Mouse (Mus musculus): ENCODE measurements at regions not wholly inside any gene's neighbourhood (a gene's known extent, or its start where the extent isn't known, plus 50 kb on each side); places are given as distances from the start of the nearest gene placed in this dataset.
A peak's percentile ranks its signal among the peaks of the same experiment; 100 is the strongest.

- H3K27me3 ChIP-seq (ENCODE audit: control insufficient read depth, insufficient read depth, low read length): no peaks in the 10 kb centered on the region
- no peaks in the 10 kb centered on the region for H3K9me3 ChIP-seq (ENCODE audit: control insufficient read depth, low read length)
- no peaks in the 10 kb centered on the region for H3K4me1 ChIP-seq (ENCODE audit: control insufficient read depth, insufficient read depth, low read length)
- no peak overlapping the region for H3K27ac ChIP-seq (replicated peaks; ENCODE audit: low read depth, low read length)
- DNase-seq (ENCODE audit: low spot score) (peak; percentile 18), ATAC-seq (ENCODE audit: low FRiP score, low read depth) (peak; percentile 62; the same call in 1 of the 2 replicates)
- TF ChIP-seq POLR2A (IDR thresholded peaks at IDR 0.05; ENCODE audit: borderline replicate concordance, extremely low read depth, insufficient read depth, insufficient read length): no peak
- H3K4me2 ChIP-seq (replicated peaks; ENCODE audit: low read depth, low read length, severe bottlenecking): no peak overlapping the region
- no peaks in the 10 kb centered on the region for H3K36me3 ChIP-seq (ENCODE audit: control insufficient read depth, insufficient read depth, low read length)
- H3K9ac ChIP-seq (ENCODE audit: low read depth, low read length, severe bottlenecking): no peak overlapping the region
- no peak overlapping the region for H3K4me3 ChIP-seq (replicated peaks; ENCODE audit: low read length)
Observed at GRCm38 (mm10) chrX:169386640-169387039, 66.5 kb upstream of the Hccs start.

Data from limb, embryonic 14.5 days (tissue).